Mouse (Mus musculus) urinary bladder, postnatal 10 days (tissue): ENCODE data around the gene Slc6a5.
"Not testable (repeated sequence)": the region's sequence is repeated elsewhere in the genome, so short reads cannot be mapped to it uniquely, and the experiment has no call there.

ENCODE experiments used
- DNase-seq: peaks from one replicate; pipeline ENCODE4 v3.0.0; 2022; ENCODE audit warnings: low spot score

The Slc6a5 gene

GRCm38 (mm10) chr7:49913728-49914328 lies 3.9 kb downstream of the Slc6a5 start:
- DNase-seq: no peak

GRCm38 (mm10) chr7:49914946-49915345 lies 5.0 kb downstream of the Slc6a5 start:
- no peak for DNase-seq

- DNase-seq: no peak
These were observed 5.5 kb downstream of the Slc6a5 start for GRCm38 (mm10) chr7:49915471-49915870.

- no peak for DNase-seq
These were observed 9.5 kb downstream of the Slc6a5 start for GRCm38 (mm10) chr7:49919494-49919893.

- no peak for DNase-seq
These were observed 10.8 kb downstream of the Slc6a5 start for GRCm38 (mm10) chr7:49920751-49921150.

GRCm38 (mm10) chr7:49922928-49923327 lies 13.0 kb downstream of the Slc6a5 start:
- no peak for DNase-seq

- DNase-seq: peak; percentile 22
These were observed 13.4 kb downstream of the Slc6a5 start for GRCm38 (mm10) chr7:49923376-49923775.

- no peak for DNase-seq
These were observed 18.6 kb downstream of the Slc6a5 start for GRCm38 (mm10) chr7:49928571-49928970.

GRCm38 (mm10) chr7:49929999-49930398 lies 20.1 kb downstream of the Slc6a5 start:
- no peak for DNase-seq

GRCm38 (mm10) chr7:49933386-49934115 lies 23.6 kb downstream of the Slc6a5 start:
- DNase-seq: not testable (repeated sequence)

- no peak for DNase-seq
These were observed 26.9 kb downstream of the Slc6a5 start for GRCm38 (mm10) chr7:49936821-49937220.

GRCm38 (mm10) chr7:49942023-49942422 lies 32.1 kb downstream of the Slc6a5 start:
- DNase-seq: no peak

- DNase-seq: no peak
These were observed 32.5 kb downstream of the Slc6a5 start for GRCm38 (mm10) chr7:49942490-49942889.

GRCm38 (mm10) chr7:49946691-49947090 lies 36.7 kb downstream of the Slc6a5 start:
- no peak for DNase-seq

GRCm38 (mm10) chr7:49953546-49954181 lies 43.7 kb downstream of the Slc6a5 start:
- DNase-seq: no peak

- DNase-seq: no peak
These were observed 44.9 kb downstream of the Slc6a5 start for GRCm38 (mm10) chr7:49954834-49955233.

GRCm38 (mm10) chr7:49957142-49957541 lies 47.2 kb downstream of the Slc6a5 start:
- no peak for DNase-seq

- DNase-seq: no peak
These were observed 53.8 kb downstream of the Slc6a5 start for GRCm38 (mm10) chr7:49963764-49964163.

- DNase-seq: no peak
These were observed 59.6 kb downstream of the Slc6a5 start for GRCm38 (mm10) chr7:49969516-49969915.

- no peak for DNase-seq
These were observed 65.0 kb downstream of the Slc6a5 start, which contains the start of gene Nell1 for GRCm38 (mm10) chr7:49974841-49975440. Gene Nell1, plus strand, starts transcription at chr7:49974864.

- DNase-seq: no peak
These were observed 65.6 kb downstream of the Slc6a5 start for GRCm38 (mm10) chr7:49975441-49976121.
